Mouse (Mus musculus) olfactory bulb, adult 2 months (tissue): ENCODE results near the gene Begain.

ENCODE experiments used
- CTCF ChIP-seq: fragments of 200-500 bp; IDR thresholded peaks from 2 replicates; pipeline ENCODE4 v1.5.1; 2012; ENCODE audit warnings: low read depth, mild to moderate bottlenecking, low read length, moderate library complexity; ENCODE audit not compliant: insufficient read depth
- POLR2A ChIP-seq: fragments of 200-500 bp; IDR thresholded peaks from 2 replicates; pipeline ENCODE4 v1.6.1; 2012; ENCODE audit warnings: mild to moderate bottlenecking, low read depth, low read length, moderate library complexity; ENCODE audit not compliant: insufficient read depth

- TF ChIP-seq CTCF (no peak), POLR2A (no peak)
Measured at GRCm38 (mm10) chr12:109112996-109113592, 45.1 kb upstream of the Begain start.
